Mouse (Mus musculus) megakaryocyte progenitor cell, adult 5-6 weeks (primary cell): Measurements from ENCODE around the gene Clstn2. TPM values are rescaled to one million over a fixed set of nuclear protein-coding genes. Genes with fewer than 3 reads are reported as not detected.

Experiments
- ATAC-seq: replicated peaks from 2 replicates; pipeline ENCODE4 v1.8.0; 2016; ENCODE audit warnings: mild to moderate bottlenecking, moderate TSS enrichment, inconsistent platforms; ENCODE audit not compliant: poor library complexity
- total RNA-seq, 2 experiments: library from RNA; stranded (forward) in 1 of 2; stranded (reverse) in 1 of 2; fragments of 157-497, 149-512 nt in 1 of 2; fragments of 200-1000 nt in 1 of 2; gene quantifications; 2 replicates each; pipeline versions ENCODE4 v1.2.3 to v1.2.4; 2015 to 2017

Gene Clstn2
- total RNA-seq, 2 experiments from 2014 or later, result not detected

DNA sequence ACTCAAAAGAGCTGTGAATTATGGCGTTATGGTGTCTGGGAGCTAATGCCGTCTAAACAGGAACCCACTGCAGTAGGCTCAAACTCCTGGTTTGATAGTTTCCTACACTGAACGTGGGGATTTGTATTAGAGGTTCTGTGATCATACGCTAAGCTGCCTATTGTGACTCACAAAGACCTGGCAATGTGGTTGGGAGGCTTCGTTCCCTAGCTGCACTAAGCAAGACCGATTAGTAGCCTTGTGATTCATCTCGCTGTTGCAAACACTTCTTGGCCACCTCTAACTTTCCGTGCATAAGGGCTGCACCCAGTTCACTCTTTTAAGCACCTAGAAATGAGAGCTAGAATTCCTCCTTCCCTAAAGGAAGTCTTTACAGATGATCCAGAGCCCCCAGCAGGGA lies 429.3 kb downstream of the Clstn2 start:
- no peak for ATAC-seq

DNA sequence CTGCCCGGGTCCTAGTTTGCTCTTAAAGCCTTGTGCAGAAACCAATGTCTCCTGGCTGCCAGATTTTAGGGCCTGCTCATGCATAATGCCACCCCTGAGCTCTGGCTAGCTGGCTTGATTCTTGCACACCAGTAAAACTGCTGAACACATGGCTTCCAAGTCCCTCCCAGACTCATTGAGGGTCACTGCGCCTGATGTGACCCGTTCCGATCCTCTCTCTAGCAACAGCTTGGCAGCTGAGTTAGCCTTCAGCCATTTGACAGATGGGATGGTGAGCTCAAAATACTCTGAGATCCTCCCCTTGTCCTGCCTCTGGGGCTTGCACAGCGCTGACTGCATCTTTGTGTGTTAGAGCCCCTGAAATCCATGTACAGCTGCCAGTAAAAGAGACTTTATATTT lies 430.5 kb downstream of the Clstn2 start:
- ATAC-seq, result no peak

DNA sequence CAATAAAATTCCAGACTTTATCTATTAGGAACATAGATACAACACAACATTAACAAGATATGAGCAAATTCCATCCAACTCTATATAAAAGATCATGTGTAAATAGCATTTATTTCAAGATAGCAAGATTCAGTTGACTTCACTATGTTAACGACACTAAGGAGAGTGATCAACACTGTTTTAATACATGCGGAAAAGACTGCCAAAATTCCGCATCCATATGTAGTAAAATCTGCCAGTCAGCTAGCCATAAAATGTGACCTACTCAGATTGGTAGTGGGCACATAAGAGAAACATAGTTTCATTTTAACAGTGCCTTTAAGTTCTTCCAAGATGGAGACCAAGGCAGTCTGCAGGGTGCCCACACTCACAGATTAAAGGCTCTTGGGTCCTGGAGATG lies 434.0 kb downstream of the Clstn2 start:
- no peak for ATAC-seq

DNA sequence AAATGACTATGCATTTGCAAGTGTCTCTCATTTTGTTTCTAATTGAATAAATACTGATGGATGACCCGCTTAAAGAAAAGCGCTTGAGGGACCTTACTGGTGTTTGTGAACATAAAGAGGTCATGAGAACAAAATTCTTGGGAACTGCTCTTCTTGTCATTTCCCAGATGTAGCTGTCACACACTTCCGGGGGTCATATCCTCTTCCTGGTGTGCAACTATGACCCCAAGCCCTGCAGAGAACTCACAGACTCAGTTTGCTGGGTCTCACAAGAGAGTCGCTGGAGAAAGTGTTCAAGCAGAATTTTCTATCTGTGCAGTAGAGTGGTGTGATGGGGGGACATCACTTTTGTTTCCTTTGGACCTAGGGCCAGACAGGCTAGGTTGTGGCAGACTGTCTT lies 442.3 kb downstream of the Clstn2 start:
- ATAC-seq, result no peak

DNA sequence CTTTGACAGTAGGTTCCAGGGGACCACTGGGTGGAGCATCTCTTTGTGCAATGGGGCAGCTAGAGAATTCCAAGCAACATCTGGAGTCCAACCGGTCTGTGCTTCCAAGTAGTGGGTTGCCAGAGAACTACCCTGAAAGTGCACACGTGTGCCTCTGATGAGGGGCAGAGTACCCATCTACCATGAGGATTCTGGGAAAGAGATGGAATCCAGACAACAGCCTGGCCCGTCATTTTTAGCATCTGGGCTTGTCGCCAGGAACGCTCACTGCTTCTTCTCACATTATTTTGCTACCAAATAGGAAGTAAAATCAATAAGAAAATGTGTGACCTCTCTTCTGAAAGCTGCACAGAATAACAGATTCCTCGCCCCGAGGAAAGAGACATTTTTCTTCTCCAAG lies 462.1 kb downstream of the Clstn2 start:
- no peak for ATAC-seq

DNA sequence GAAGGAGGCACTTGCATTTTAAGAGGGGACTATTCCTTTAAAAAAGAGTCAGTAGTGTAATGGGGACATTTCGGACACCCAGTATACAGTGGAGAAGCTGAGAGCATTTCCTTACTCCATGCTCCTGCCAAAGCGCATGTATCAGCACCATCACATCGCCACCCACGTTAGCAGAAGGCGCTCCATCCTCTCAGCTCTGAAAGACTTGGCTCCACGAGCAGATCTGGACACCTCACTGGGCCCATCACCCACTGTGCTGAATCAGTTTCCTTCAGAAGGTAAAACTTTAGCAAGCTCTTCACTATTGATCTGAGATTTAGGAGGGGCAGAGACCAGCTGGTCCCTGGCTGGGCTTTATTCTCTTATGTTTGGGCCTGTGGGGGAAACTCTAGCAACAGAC lies 469.9 kb downstream of the Clstn2 start:
- no peak for ATAC-seq

DNA sequence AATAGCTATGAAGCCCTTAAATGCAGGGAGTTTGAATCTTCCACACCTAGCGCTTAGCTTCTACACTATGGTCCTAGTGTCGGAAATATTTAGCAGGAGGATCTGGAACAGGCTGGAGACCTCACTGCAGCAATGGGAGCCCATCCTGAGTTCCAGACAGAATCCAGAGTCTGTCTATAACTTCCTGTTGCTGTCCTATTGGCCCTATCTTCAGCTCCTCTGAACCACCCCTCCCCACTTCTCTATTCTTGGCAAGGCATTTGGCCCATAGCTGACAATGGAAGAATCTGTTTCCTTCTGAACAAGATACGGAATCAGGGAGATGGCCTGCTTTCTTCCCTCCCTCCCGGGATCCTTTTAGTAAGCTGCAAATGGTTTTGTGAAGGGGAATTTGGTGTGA lies 488.6 kb downstream of the Clstn2 start:
- ATAC-seq, result no peak

DNA sequence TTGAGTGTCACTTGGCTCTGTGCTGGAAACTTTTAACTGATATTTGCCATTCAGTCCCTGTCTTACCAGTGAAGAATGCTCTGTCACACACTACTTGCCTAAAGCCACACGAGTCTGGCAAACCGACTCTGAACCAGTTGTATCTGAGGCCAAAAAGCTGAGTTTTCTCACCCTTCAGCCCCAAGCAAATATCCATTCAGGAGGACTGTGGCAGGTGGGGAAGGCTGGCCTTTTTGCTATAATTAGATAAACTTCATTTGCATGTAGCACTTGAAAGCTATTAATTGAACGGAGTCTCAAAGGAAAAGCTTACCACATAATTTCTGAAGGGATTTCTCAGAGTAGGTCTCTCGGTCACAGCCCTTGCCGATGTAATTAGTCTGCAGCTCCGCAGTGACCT lies 491.6 kb downstream of the Clstn2 start:
- no peak for ATAC-seq

DNA sequence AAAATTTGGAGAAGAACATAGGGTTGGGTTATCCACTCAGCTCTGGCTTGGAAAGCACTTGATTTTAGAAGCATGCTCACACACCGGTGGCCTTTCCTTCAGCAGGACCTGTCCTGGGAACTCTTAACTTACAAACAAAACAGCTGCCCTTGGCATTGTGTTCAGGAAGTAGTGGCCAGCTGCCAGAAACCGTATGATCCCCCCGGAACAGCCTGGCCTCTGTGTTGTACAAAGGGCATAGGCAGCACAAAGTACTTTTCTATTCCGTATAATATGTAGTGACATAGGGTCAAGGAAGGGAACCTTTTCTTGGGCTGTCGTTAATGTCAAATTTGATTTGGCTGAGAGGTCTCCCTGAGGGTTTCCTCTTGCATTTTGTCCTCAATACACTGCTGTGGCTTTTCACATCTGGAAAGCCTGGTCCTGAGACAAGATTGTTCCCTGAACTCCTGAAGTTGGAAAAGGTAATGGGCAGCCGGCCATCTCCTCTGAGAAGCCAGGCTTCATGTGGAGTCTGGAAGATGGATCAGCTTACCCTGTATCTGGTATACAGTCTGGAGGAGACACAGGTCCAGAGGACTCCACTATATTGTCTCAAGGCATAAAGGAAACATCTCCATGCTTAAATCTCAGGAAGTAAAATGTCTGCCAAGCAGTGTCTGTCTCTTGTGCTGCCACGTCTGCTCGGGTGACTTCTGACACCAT lies 494.8 kb downstream of the Clstn2 start:
- no peak for ATAC-seq

DNA sequence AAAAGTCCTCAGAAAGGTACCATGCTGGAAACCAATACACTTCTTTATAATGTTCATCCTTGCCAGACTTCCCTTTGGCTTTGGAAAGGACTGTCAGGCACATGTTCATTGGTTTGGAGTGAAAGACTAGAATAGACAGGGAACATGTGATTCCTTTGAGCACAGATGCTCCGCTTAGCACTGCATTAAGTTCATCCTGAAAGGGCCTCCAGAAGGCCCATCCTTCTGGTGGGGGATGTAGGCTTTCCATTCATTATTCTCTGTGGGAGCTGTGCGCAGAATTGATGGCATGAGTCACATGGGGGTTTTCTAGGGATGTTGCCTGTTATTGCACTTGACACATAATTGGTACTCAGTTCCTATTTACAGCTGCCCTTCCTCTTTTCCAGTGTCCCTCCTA lies 498.8 kb downstream of the Clstn2 start:
- ATAC-seq, result no peak

DNA sequence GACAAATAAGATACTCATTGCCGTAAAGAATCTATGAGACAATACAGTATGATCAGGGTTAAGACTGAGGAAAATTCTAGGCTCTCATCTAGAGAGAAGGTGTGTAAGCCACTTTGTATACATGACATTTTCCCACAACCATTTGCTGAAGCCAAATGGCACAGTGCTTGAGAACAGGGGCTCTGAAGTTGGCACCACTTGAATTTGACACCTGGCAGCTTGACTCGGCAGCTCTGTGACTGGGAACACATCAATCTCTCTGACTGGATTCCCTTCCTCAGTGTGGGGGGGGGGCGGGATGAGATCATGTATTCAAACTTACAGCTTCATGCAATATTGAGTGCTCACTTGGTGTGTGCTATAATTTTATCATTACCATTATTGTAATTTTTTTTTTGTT lies 499.7 kb downstream of the Clstn2 start:
- ATAC-seq, result no peak

DNA sequence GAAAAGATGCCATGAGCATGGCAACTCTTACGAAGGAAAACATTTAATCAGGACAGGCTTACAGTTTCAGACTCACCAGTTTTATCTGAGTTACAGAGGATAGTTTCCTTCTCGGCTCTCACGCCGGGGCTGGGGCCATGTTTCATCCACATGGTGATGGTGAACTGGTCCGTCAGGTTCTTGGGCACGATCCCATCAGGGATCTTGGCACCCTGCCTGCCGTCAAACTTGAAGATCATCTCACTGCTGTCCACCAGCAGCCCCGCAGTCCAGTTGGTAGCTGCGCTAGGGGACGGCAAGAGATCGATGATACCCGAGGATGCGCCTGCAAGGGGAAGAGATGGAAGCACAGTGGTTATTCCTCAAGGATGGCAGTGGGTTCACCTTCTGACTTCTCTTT lies 500.4 kb downstream of the Clstn2 start:
- ATAC-seq, result no peak

DNA sequence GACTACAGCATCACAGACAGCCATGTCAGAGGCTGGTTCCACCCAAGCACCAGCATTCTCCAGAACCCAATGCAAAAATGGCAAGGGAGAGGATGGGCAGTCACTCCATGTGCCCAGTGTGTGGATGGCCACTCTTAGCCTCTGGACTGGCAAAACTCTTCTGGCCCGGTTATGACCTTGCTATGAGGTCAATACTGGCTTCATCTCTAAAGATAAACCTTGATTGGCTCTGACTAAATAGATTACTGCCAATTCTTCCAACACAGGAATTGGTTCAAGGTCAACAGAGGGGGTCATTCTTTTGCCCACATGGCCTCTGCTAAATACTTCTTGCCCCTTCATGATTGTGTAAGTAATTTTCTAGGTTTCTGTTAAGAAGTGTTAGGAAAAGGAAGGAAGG lies 505.1 kb downstream of the Clstn2 start:
- no peak for ATAC-seq

DNA sequence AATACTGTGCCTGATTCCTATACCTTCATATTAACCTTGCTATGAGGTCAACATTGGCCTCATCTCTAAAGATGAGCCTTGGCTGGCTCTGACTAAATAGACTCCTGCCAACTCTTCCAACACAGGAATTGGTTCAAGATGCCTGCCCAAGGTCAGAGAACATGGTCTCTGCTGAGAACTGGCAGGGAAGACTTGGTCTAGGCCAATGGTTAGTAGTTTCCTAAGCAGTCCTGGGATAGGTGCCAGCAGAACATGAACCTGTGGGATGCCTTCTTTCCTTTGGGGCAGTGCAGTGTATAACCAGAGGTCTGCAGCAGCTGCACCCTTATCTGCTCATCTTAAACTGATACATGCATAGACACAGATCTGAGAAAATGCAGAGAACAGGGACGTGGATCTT lies 505.7 kb downstream of the Clstn2 start:
- ATAC-seq, result no peak

DNA sequence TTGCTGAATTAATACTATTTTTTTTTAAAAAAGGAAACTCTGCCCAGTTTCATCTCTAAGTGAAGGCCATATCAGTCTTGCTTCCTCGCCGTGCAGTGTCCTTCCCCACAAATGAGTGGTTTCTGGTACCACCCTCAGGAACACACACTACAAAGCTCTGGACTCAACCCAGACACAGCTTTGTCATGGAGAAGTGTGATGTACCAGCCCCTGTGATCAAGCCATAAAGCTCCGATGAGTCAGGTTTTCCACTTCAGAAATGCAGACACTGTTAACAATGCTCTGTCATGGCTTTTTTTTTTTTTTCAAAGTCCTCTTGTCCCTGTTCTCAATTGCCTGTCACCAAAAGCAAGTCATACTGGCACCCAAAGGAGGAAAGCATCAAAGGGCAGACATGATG lies 507.4 kb downstream of the Clstn2 start:
- ATAC-seq, result no peak

DNA sequence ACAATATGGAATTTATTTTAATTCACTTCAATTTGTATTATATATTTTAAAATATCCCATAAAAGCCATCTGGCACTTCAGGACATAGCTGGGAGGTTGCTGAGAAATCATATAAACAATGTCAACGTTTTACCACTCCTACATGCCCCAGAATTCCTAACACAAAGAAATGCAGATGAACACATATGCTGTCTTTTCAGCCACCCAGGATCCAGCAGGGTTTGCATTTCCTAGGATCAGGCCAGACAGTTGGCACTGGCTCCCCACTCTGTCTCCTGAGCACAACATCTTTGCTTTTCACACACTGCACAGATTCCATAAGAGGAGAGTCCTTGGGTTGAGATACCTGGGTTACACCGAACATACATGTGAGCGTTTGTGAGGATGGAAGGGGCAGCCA lies 508.1 kb downstream of the Clstn2 start:
- no peak for ATAC-seq

DNA sequence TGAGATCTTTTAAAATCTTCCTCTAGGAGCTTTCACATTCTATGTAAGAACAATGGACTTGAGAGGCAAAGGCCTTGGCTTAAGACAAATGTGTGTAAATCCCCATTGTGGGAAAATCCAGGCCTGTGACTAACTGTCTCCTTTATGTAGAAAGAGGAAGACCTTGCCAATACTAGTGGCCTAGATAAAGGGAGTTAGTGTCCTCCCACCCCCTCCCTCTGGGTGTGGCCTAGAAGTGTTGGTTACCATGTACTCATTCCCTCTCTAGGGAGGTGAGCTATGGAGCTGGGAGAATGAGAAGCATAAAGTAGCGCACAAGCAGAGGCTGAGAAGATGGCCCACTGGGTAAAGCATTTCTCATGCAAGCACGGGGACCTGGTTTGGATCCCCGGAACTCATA lies 512.2 kb downstream of the Clstn2 start:
- ATAC-seq, result no peak

DNA sequence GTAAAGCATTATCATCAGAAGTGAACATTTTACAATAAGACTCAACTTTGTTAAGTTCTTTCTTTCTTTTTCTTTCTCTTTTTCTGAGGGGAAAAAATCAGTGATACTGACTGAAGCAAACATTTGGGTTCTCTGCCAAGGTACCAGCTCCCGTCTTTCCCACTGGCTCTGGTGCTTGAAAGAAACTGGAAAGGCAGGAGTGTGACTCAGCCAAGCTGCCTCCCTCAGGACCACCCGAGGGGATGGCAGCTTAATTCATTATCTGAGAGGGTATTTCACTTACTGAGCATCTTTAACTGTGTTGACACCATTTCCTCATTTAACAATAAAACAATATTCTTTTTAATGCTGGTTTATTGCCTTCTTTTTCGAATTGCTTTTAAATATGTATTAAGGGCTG lies 516.0 kb downstream of the Clstn2 start:
- no peak for ATAC-seq

DNA sequence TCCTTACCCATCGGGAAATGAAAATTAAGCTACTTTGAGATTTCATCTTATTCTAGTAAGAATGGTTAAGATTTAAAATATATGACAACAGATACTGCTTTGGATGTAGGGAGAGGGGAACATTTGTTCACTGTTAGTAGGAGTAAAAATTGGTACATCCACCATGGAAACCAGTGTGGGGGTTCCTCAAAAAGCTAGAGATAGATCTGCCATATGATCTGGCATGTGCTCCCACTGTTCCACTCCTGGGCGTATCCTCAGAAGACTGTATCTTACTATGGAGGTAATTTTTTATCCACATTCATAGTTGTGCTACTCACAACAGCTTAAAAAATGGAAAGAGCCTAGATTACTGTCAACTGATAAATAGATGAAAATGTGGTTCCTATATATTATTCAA lies 518.3 kb downstream of the Clstn2 start:
- ATAC-seq, result no peak

DNA sequence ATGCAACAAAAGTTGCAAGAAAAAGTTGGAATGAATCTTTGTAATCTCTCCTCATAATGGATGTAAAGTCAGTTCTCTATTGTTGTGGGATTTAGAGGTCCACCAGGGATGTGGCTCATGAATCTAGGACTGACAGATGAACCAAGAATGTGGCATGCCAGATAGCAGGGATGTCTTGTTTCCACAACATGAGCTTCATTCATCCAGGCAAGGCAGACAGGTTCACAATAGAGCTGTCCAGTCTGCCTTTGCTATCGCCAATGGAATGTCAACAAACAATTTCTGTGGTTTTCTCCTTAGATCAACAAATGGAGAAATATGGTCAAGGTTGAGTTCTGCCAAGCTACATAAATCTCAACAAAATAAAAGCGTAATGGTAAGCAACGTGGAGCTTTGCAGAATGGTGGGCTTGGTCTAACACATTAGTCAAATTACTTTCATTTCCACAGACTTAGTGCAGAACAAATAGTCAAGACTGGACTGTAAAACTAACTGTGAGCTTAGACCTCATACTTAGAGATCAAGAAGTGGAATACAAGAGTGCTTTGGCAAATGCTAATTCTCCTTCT lies 520.6 kb downstream of the Clstn2 start:
- ATAC-seq, result no peak

DNA sequence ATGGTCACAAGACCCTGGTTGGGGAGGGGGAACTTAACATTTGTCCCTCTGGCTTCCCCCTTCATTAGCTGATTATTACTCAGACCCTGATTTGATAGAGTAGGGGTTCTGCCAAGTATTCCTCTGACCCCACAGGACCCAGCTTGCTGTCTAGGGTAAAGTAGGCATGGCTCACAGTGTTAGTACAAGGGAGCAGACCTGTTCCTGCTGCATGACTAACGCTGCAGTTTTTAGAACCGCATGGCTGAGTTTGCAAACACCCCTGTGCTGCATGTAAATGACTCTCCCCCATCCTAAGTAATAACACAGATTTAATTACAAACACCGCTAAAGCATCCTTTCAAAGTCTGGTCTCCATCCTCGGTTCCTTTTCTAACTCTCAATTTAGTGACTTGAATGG lies 531.6 kb downstream of the Clstn2 start:
- no peak for ATAC-seq

DNA sequence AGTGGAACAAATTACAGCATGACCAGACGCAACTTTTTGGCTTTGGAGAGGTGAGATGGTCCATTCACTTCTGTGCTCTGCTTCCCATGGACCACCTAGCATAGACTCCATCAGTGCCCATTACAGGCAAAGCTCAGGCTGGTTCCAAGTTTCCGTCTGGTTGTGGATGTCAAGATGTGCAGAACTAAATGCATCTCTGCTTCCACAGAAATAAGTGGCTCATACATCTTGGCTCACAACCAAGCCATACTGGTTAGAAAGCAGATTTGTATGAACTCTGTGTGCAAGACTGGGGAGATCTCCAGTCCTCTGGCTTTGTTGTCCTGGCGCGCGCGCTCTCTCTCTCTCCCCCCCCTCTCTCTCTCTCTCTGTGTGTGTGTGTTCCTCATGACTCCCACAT lies 537.9 kb downstream of the Clstn2 start:
- ATAC-seq, result no peak

DNA sequence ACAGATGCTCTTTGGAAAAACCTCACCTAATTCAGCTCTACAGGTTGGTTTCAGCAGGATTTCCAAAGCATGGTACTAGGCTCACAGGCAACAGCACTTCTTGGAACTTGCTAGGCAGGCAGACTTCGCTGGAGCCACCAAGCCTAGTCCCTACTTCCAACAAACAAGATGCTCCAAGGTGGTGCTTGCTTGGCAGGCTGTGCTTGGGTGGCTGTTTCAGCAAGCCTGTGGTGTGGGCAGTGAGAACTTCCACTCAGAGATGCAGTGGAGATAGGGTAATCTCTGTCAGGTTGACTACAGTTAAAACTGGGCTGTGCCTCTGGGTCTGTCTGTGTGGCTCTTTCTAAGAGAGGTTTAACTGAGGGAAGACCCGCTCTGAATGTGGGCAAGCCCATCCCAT lies 541.4 kb downstream of the Clstn2 start:
- ATAC-seq, result no peak
